Mouse (Mus musculus): ENCODE measurements at regions not wholly inside any gene's neighbourhood (a gene's known extent, or its start where the extent isn't known, plus 50 kb on each side); places are given as distances from the start of the nearest gene placed in this dataset.

GRCm38 (mm10) chr9:51653376-51654292, 111.5 kb upstream of the Arhgap20 start:
- no peak for TF ChIP-seq CTCF (IDR thresholded peaks at IDR 0.05; ENCODE audit: control insufficient read depth, insufficient read depth, insufficient replicate concordance, low read depth, low read length)
- TF ChIP-seq POLR2A (IDR thresholded peaks at IDR 0.05; ENCODE audit: control insufficient read depth, low read depth, low read length): no peak

Data from testis, adult 2 months (tissue).